In the genomic region with DNA sequence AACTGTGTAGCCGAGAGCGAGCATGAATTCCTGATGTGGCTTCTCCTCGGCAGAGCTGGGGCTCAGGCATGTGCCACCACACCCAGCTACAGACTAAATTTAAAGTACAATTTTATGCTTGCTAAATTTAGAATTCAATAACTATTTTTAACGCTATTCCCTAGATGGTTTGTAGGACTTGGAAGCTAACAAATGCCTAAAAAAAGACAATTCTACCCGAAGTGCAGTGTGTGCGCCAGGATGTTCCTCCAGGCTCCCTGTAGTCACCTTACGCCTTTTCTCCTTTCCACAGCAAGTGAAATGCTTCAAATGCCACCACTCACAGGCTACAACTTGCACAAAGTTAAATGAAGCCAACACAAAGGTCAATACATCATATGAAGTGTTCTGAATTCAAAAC, we compare ENCODE assay signal across 22 mouse cellular contexts. TPM values are rescaled to one million over a fixed set of nuclear protein-coding genes. Genes with fewer than 3 reads are reported as not detected.
DNase-seq lines count a peak whose midpoint lies in the region; ATAC-seq and TF ChIP-seq lines count a peak whose summit lies in the region.
"Had no signal": no experiment of that assay in that cellular context is flagged by ENCODE, and none has a peak within 500 bp of the region (broad histone marks: within the 10 kb centered on the region; RNA-seq: fewer than 3 reads in every experiment).

No protein-coding gene starts in this region.

- no peak overlapping the region for H3K4me3 ChIP-seq in forebrain, embryonic 12.5 days (replicated peaks)
- no peak overlapping the region for H3K4me3 ChIP-seq in forebrain, postnatal 0 days (ENCODE audit: low read depth, low read length)
- no peak overlapping the region for H3K4me3 ChIP-seq in heart, embryonic 12.5 days
- H3K4me3 ChIP-seq in midbrain, embryonic 12.5 days = no peak overlapping the region
- no peak overlapping the region for H3K4me3 ChIP-seq in midbrain, embryonic 14.5 days (replicated peaks; ENCODE audit: low read depth, low read length)
- H3K4me3 ChIP-seq: erythroblast, embryonic 14.5 days; hindbrain, embryonic 12.5 days; limb, embryonic 15.5 days; stomach, embryonic 15.5 days had no signal

- ATAC-seq in forebrain, embryonic 12.5 days (ENCODE audit: low FRiP score) = no peak
- no peak for ATAC-seq in forebrain, postnatal 0 days
- ATAC-seq in heart, embryonic 12.5 days (ENCODE audit: insufficient number of reproducible peaks, low FRiP score) = no peak
- ATAC-seq in midbrain, embryonic 12.5 days (ENCODE audit: low FRiP score, low read depth) = no peak
- no peak for ATAC-seq in midbrain, embryonic 14.5 days (ENCODE audit: low FRiP score, low TSS enrichment)
- ATAC-seq: midbrain, embryonic 16.5 days had no signal

- H3K9me3 ChIP-seq in forebrain, embryonic 12.5 days = no peaks in the 10 kb centered on the region
- H3K9me3 ChIP-seq in forebrain, postnatal 0 days (ENCODE audit: low read length) = no peaks in the 10 kb centered on the region
- no peaks in the 10 kb centered on the region for H3K9me3 ChIP-seq in heart, embryonic 12.5 days (replicated peaks)
- no peaks in the 10 kb centered on the region for H3K9me3 ChIP-seq in midbrain, embryonic 12.5 days
- no peaks in the 10 kb centered on the region for H3K9me3 ChIP-seq in midbrain, embryonic 14.5 days (ENCODE audit: control insufficient read depth, low read length)
- H3K9me3 ChIP-seq: hindbrain, embryonic 12.5 days; limb, embryonic 15.5 days; stomach, embryonic 15.5 days had no signal

- no peak overlapping the region for H3K4me2 ChIP-seq in forebrain, embryonic 12.5 days
- H3K4me2 ChIP-seq in forebrain, postnatal 0 days (ENCODE audit: low read depth) = no peak overlapping the region
- H3K4me2 ChIP-seq in heart, embryonic 12.5 days = no peak overlapping the region
- no peak overlapping the region for H3K4me2 ChIP-seq in midbrain, embryonic 12.5 days (replicated peaks)
- H3K4me2 ChIP-seq in midbrain, embryonic 14.5 days (ENCODE audit: low read length) = no peak overlapping the region
- H3K4me2 ChIP-seq: hindbrain, embryonic 12.5 days; limb, embryonic 15.5 days; lung, embryonic 14.5 days; stomach, embryonic 15.5 days had no signal

- H3K9ac ChIP-seq in forebrain, embryonic 12.5 days = no peak overlapping the region
- H3K9ac ChIP-seq in forebrain, postnatal 0 days = no peak overlapping the region
- no peak overlapping the region for H3K9ac ChIP-seq in heart, embryonic 12.5 days
- no peak overlapping the region for H3K9ac ChIP-seq in midbrain, embryonic 12.5 days (replicated peaks)
- H3K9ac ChIP-seq in midbrain, embryonic 14.5 days (replicated peaks; ENCODE audit: low read length) = no peak overlapping the region
- H3K9ac ChIP-seq: hindbrain, embryonic 12.5 days; limb, embryonic 15.5 days; liver, embryonic 14.5 days; lung, embryonic 14.5 days; stomach, embryonic 15.5 days had no signal

- no peak for TF ChIP-seq CTCF in forebrain, postnatal 0 days (IDR thresholded peaks at IDR 0.05; ENCODE audit: low read depth)

- DNase-seq in forebrain, postnatal 0 days = no peak
- DNase-seq in heart, postnatal 4 days = no peak
- no peak for DNase-seq in midbrain, embryonic 14.5 days
- DNase-seq in telencephalon, adult 2 months (ENCODE audit: low read depth, low spot score) = peak; percentile 45
- DNase-seq in kidney, adult 8-10 months = no peak
- DNase-seq: adrenal gland, postnatal 25 days; cerebellum, adult 9-11 months; kidney, adult 11 months; layer of hippocampus, adult 9-11 months; left cerebral cortex, postnatal 4 days; lung, embryonic 14.5 days; right cerebral cortex, postnatal 4 days; thymus, adult 2 months had no signal

- H3K36me3 ChIP-seq in forebrain, embryonic 12.5 days (replicated peaks) = peaks cover 43% of the 10 kb centered on the region
- peaks cover 65% of the 10 kb centered on the region for H3K36me3 ChIP-seq in forebrain, postnatal 0 days (ENCODE audit: insufficient read depth)
- peaks cover 77% of the 10 kb centered on the region for H3K36me3 ChIP-seq in heart, embryonic 12.5 days
- peaks cover 50% of the 10 kb centered on the region for H3K36me3 ChIP-seq in midbrain, embryonic 12.5 days
- peaks cover 63% of the 10 kb centered on the region for H3K36me3 ChIP-seq in midbrain, embryonic 14.5 days (ENCODE audit: control insufficient read depth, insufficient read depth, low read length)

- H3K27ac ChIP-seq in forebrain, embryonic 12.5 days = 0 out of 2 replicates have a peak overlapping the region, but pooled peaks have one; percentile 79
- no peak overlapping the region for H3K27ac ChIP-seq in forebrain, postnatal 0 days (ENCODE audit: low read depth, low read length)
- peak overlapping the region; percentile 88 for H3K27ac ChIP-seq in heart, embryonic 12.5 days (ENCODE audit: poor library complexity, severe bottlenecking)
- H3K27ac ChIP-seq in midbrain, embryonic 12.5 days (replicated peaks) = peak overlapping the region; percentile 84
- H3K27ac ChIP-seq in midbrain, embryonic 14.5 days (replicated peaks; ENCODE audit: low read depth, low read length) = no peak overlapping the region
- H3K27ac ChIP-seq: hindbrain, embryonic 12.5 days; limb, embryonic 15.5 days; liver, embryonic 14.5 days; stomach, embryonic 15.5 days had no signal

- H3K27me3 ChIP-seq in forebrain, embryonic 12.5 days = no peaks in the 10 kb centered on the region
- H3K27me3 ChIP-seq in forebrain, postnatal 0 days (ENCODE audit: insufficient read depth, low read length) = no peaks in the 10 kb centered on the region
- no peaks in the 10 kb centered on the region for H3K27me3 ChIP-seq in heart, embryonic 12.5 days (replicated peaks)
- no peaks in the 10 kb centered on the region for H3K27me3 ChIP-seq in midbrain, embryonic 12.5 days
- no peaks in the 10 kb centered on the region for H3K27me3 ChIP-seq in midbrain, embryonic 14.5 days (ENCODE audit: control insufficient read depth, insufficient read depth, low read length)
- H3K27me3 ChIP-seq: limb, embryonic 15.5 days; stomach, embryonic 15.5 days had no signal

- 77% methylated on average over 7 of the region's 7 CpGs for WGBS in forebrain, embryonic 12.5 days
- 59% methylated on average over 7 of the region's 7 CpGs for WGBS in forebrain, postnatal 0 days
- 56% methylated on average over 7 of the region's 7 CpGs for WGBS in heart, embryonic 12.5 days
- WGBS in midbrain, embryonic 12.5 days = 69% methylated on average over 7 of the region's 7 CpGs
- 69% methylated on average over 7 of the region's 7 CpGs for WGBS in midbrain, embryonic 14.5 days

- peaks cover 30% of the 10 kb centered on the region for H3K4me1 ChIP-seq in forebrain, embryonic 12.5 days
- H3K4me1 ChIP-seq in forebrain, postnatal 0 days (ENCODE audit: insufficient read depth) = 0 out of 2 replicates have a peak, but pooled peaks cover 5% of the 10 kb centered on the region
- H3K4me1 ChIP-seq in heart, embryonic 12.5 days (replicated peaks) = peaks cover 52% of the 10 kb centered on the region
- peaks cover 30% of the 10 kb centered on the region for H3K4me1 ChIP-seq in midbrain, embryonic 12.5 days
- peaks cover 19% of the 10 kb centered on the region for H3K4me1 ChIP-seq in midbrain, embryonic 14.5 days (ENCODE audit: control insufficient read depth, insufficient read depth, low read length)

RNA-seq across cellular contexts. Expression of gene Crtc3, which starts 58.7 kb away (rescaled TPM):
- 12.3 and 12.6 TPM in 2 replicates for polyA plus RNA-seq in forebrain, embryonic 12.5 days (2016; fragmentation: Nextera tagmentation; extraction: Ambion mirVana)
- 14.8 and 17.8 TPM in 2 replicates for total RNA-seq in forebrain, postnatal 0 days (2014; rRNA removed)
- 10.6 and 14.2 TPM in 2 replicates for polyA plus RNA-seq in forebrain, postnatal 0 days (2015; fragmentation: Nextera tagmentation; extraction: Ambion mirVana)
- 16.7 and 16.9 TPM in 2 replicates for polyA plus RNA-seq in heart, embryonic 12.5 days (2016; fragmentation: Nextera tagmentation; extraction: Ambion mirVana)
- 10 to 100 TPM; 19.5 to 20.3 TPM for total RNA-seq in heart, postnatal 4 days (2021)
- 12.6 and 13.7 TPM in 2 replicates for polyA plus RNA-seq in midbrain, embryonic 12.5 days (2016; fragmentation: Nextera tagmentation; extraction: Ambion mirVana)
- 11.7 and 14.0 TPM in 2 replicates for polyA plus RNA-seq in midbrain, embryonic 14.5 days (2014; fragmentation: Nextera tagmentation; extraction: Ambion mirVana)

Comparison
In these comparisons a context has a peak if more than half of its experiments do, and no peak if none do; other contexts are left out.
1. H3K27ac ChIP-seq: peak in forebrain, embryonic 12.5 days (single experiment), heart, embryonic 12.5 days (single experiment) and midbrain, embryonic 12.5 days (single experiment); none in forebrain, postnatal 0 days (single experiment) and midbrain, embryonic 14.5 days (single experiment).